Mouse (Mus musculus): ENCODE results near the gene Atl1. TPM values are rescaled to one million over a fixed set of nuclear protein-coding genes. Genes with fewer than 3 reads are reported as not detected.

The Atl1 gene
- polyA plus RNA-seq, 1 experiment from 2014 or later = 4.8 TPM

GRCm38 (mm10) chr12:69917870-69918269 lies 25.5 kb downstream of the Atl1 start:
- Histone ChIP-seq H3K9ac (ENCODE audit: low read depth, low read length) (no peak overlapping the region), H3K27me3 (ENCODE audit: control insufficient read depth, insufficient read depth, low read length) (no peaks in the 10 kb centered on the region), H3K4me3 (ENCODE audit: low read length) (no peak overlapping the region), H3K36me3 (ENCODE audit: control insufficient read depth, insufficient read depth, low read length) (no peaks in the 10 kb centered on the region), H3K9me3 (ENCODE audit: control insufficient read depth, low read length) (no peaks in the 10 kb centered on the region), H3K4me1 (ENCODE audit: control insufficient read depth, insufficient read depth, low read length) (no peaks in the 10 kb centered on the region), H3K4me2 (replicated peaks; ENCODE audit: low read depth, low read length) (no peak overlapping the region), H3K27ac (ENCODE audit: low read depth, low read length) (no peak overlapping the region)
- ATAC-seq (ENCODE audit: low FRiP score, low TSS enrichment) = no peak
- WGBS = 83% methylated on average over 2 of the region's 2 CpGs

GRCm38 (mm10) chr12:69922099-69922498 lies 29.7 kb downstream of the Atl1 start:
- ATAC-seq (ENCODE audit: low FRiP score, low TSS enrichment) = no peak
- H3K27ac ChIP-seq (ENCODE audit: low read depth, low read length) = no peak overlapping the region
- H3K9me3 ChIP-seq (ENCODE audit: control insufficient read depth, low read length) = no peaks in the 10 kb centered on the region
- no peaks in the 10 kb centered on the region for H3K36me3 ChIP-seq (ENCODE audit: control insufficient read depth, insufficient read depth, low read length)
- 74% methylated on average over 1 of the region's 1 CpGs for WGBS
- no peaks in the 10 kb centered on the region for H3K4me1 ChIP-seq (ENCODE audit: control insufficient read depth, insufficient read depth, low read length)
- no peak overlapping the region for H3K4me2 ChIP-seq (replicated peaks; ENCODE audit: low read depth, low read length)
- H3K4me3 ChIP-seq (ENCODE audit: low read length) = no peak overlapping the region
- H3K9ac ChIP-seq (ENCODE audit: low read depth, low read length) = no peak overlapping the region
- no peaks in the 10 kb centered on the region for H3K27me3 ChIP-seq (ENCODE audit: control insufficient read depth, insufficient read depth, low read length)

- Histone ChIP-seq H3K4me1 (ENCODE audit: control insufficient read depth, insufficient read depth, low read length) (no peaks in the 10 kb centered on the region), H3K36me3 (ENCODE audit: control insufficient read depth, insufficient read depth, low read length) (no peaks in the 10 kb centered on the region), H3K9me3 (ENCODE audit: control insufficient read depth, low read length) (no peaks in the 10 kb centered on the region), H3K4me2 (replicated peaks; ENCODE audit: low read depth, low read length) (no peak overlapping the region), H3K27me3 (ENCODE audit: control insufficient read depth, insufficient read depth, low read length) (no peaks in the 10 kb centered on the region), H3K9ac (ENCODE audit: low read depth, low read length) (no peak overlapping the region), H3K4me3 (ENCODE audit: low read length) (no peak overlapping the region), H3K27ac (ENCODE audit: low read depth, low read length) (no peak overlapping the region)
- ATAC-seq (ENCODE audit: low FRiP score, low TSS enrichment) = no peak
- WGBS = 85% methylated on average over 3 of the region's 3 CpGs
Observed at GRCm38 (mm10) chr12:69923128-69923527, 30.7 kb downstream of the Atl1 start.

GRCm38 (mm10) chr12:69923603-69924002 lies 31.2 kb downstream of the Atl1 start:
- H3K27me3 ChIP-seq (ENCODE audit: control insufficient read depth, insufficient read depth, low read length) = no peaks in the 10 kb centered on the region
- no peak overlapping the region for H3K4me3 ChIP-seq (ENCODE audit: low read length)
- H3K4me1 ChIP-seq (ENCODE audit: control insufficient read depth, insufficient read depth, low read length) = no peaks in the 10 kb centered on the region
- no peak for ATAC-seq (ENCODE audit: low FRiP score, low TSS enrichment)
- 71% methylated on average over 3 of the region's 3 CpGs for WGBS
- H3K27ac ChIP-seq (ENCODE audit: low read depth, low read length) = no peak overlapping the region
- no peaks in the 10 kb centered on the region for H3K36me3 ChIP-seq (ENCODE audit: control insufficient read depth, insufficient read depth, low read length)
- H3K9ac ChIP-seq (ENCODE audit: low read depth, low read length) = no peak overlapping the region
- H3K4me2 ChIP-seq (replicated peaks; ENCODE audit: low read depth, low read length) = no peak overlapping the region
- H3K9me3 ChIP-seq (ENCODE audit: control insufficient read depth, low read length) = no peaks in the 10 kb centered on the region

- Histone ChIP-seq H3K9ac (ENCODE audit: low read depth, low read length) (no peak overlapping the region), H3K36me3 (ENCODE audit: control insufficient read depth, insufficient read depth, low read length) (no peaks in the 10 kb centered on the region), H3K4me1 (ENCODE audit: control insufficient read depth, insufficient read depth, low read length) (no peaks in the 10 kb centered on the region), H3K27ac (ENCODE audit: low read depth, low read length) (no peak overlapping the region), H3K4me3 (ENCODE audit: low read length) (no peak overlapping the region), H3K27me3 (ENCODE audit: control insufficient read depth, insufficient read depth, low read length) (no peaks in the 10 kb centered on the region), H3K4me2 (replicated peaks; ENCODE audit: low read depth, low read length) (no peak overlapping the region), H3K9me3 (ENCODE audit: control insufficient read depth, low read length) (no peaks in the 10 kb centered on the region)
- 15% methylated on average over 5 of the region's 5 CpGs for WGBS
- peak; percentile 60; the same call in 1 of the 2 replicates for ATAC-seq (ENCODE audit: low FRiP score, low TSS enrichment)
Observed at GRCm38 (mm10) chr12:69924012-69924411, 31.6 kb downstream of the Atl1 start.

GRCm38 (mm10) chr12:69926716-69927115 lies 34.3 kb downstream of the Atl1 start:
- Histone ChIP-seq H3K4me3 (ENCODE audit: low read length) (no peak overlapping the region), H3K4me1 (ENCODE audit: control insufficient read depth, insufficient read depth, low read length) (no peaks in the 10 kb centered on the region), H3K36me3 (ENCODE audit: control insufficient read depth, insufficient read depth, low read length) (no peaks in the 10 kb centered on the region), H3K9ac (ENCODE audit: low read depth, low read length) (no peak overlapping the region), H3K27me3 (ENCODE audit: control insufficient read depth, insufficient read depth, low read length) (no peaks in the 10 kb centered on the region), H3K9me3 (ENCODE audit: control insufficient read depth, low read length) (no peaks in the 10 kb centered on the region), H3K4me2 (replicated peaks; ENCODE audit: low read depth, low read length) (no peak overlapping the region), H3K27ac (ENCODE audit: low read depth, low read length) (no peak overlapping the region)
- 58% methylated on average over 7 of the region's 7 CpGs for WGBS
- no peak for ATAC-seq (ENCODE audit: low FRiP score, low TSS enrichment)

- no peaks in the 10 kb centered on the region for H3K4me1 ChIP-seq (ENCODE audit: control insufficient read depth, insufficient read depth, low read length)
- no peak overlapping the region for H3K27ac ChIP-seq (ENCODE audit: low read depth, low read length)
- no peaks in the 10 kb centered on the region for H3K36me3 ChIP-seq (ENCODE audit: control insufficient read depth, insufficient read depth, low read length)
- 90% methylated on average over 5 of the region's 5 CpGs for WGBS
- no peaks in the 10 kb centered on the region for H3K9me3 ChIP-seq (ENCODE audit: control insufficient read depth, low read length)
- ATAC-seq (ENCODE audit: low FRiP score, low TSS enrichment) = no peak
- H3K4me3 ChIP-seq (ENCODE audit: low read length) = no peak overlapping the region
- no peak overlapping the region for H3K4me2 ChIP-seq (replicated peaks; ENCODE audit: low read depth, low read length)
- no peak overlapping the region for H3K9ac ChIP-seq (ENCODE audit: low read depth, low read length)
- H3K27me3 ChIP-seq (ENCODE audit: control insufficient read depth, insufficient read depth, low read length) = no peaks in the 10 kb centered on the region
Observed at GRCm38 (mm10) chr12:69937731-69938130, 45.3 kb downstream of the Atl1 start.

GRCm38 (mm10) chr12:69939291-69939690 lies 46.9 kb downstream of the Atl1 start:
- ATAC-seq (ENCODE audit: low FRiP score, low TSS enrichment) = no peak
- H3K4me3 ChIP-seq (ENCODE audit: low read length) = no peak overlapping the region
- no peaks in the 10 kb centered on the region for H3K9me3 ChIP-seq (ENCODE audit: control insufficient read depth, low read length)
- no peaks in the 10 kb centered on the region for H3K27me3 ChIP-seq (ENCODE audit: control insufficient read depth, insufficient read depth, low read length)
- no peaks in the 10 kb centered on the region for H3K36me3 ChIP-seq (ENCODE audit: control insufficient read depth, insufficient read depth, low read length)
- no peak overlapping the region for H3K4me2 ChIP-seq (replicated peaks; ENCODE audit: low read depth, low read length)
- WGBS = 67% methylated on average over 2 of the region's 2 CpGs
- no peaks in the 10 kb centered on the region for H3K4me1 ChIP-seq (ENCODE audit: control insufficient read depth, insufficient read depth, low read length)
- H3K27ac ChIP-seq (ENCODE audit: low read depth, low read length) = no peak overlapping the region
- no peak overlapping the region for H3K9ac ChIP-seq (ENCODE audit: low read depth, low read length)

GRCm38 (mm10) chr12:69941655-69942329 lies 49.4 kb downstream of the Atl1 start:
- H3K27ac ChIP-seq (ENCODE audit: low read depth, low read length) = no peak overlapping the region
- no peaks in the 10 kb centered on the region for H3K36me3 ChIP-seq (ENCODE audit: control insufficient read depth, insufficient read depth, low read length)
- no peak for ATAC-seq (ENCODE audit: low FRiP score, low TSS enrichment)
- no peak overlapping the region for H3K4me2 ChIP-seq (replicated peaks; ENCODE audit: low read depth, low read length)
- no peak overlapping the region for H3K4me3 ChIP-seq (ENCODE audit: low read length)
- no peaks in the 10 kb centered on the region for H3K27me3 ChIP-seq (ENCODE audit: control insufficient read depth, insufficient read depth, low read length)
- H3K9ac ChIP-seq (ENCODE audit: low read depth, low read length) = no peak overlapping the region
- no peaks in the 10 kb centered on the region for H3K4me1 ChIP-seq (ENCODE audit: control insufficient read depth, insufficient read depth, low read length)
- 50% methylated on average over 1 of the region's 1 CpGs for WGBS
- no peaks in the 10 kb centered on the region for H3K9me3 ChIP-seq (ENCODE audit: control insufficient read depth, low read length)
